Mouse (Mus musculus) cerebellum, postnatal 10 days (tissue): ENCODE measurements at regions not wholly inside any gene's neighbourhood (a gene's known extent, or its start where the extent isn't known, plus 50 kb on each side); places are given as distances from the start of the nearest gene placed in this dataset.

Source experiments
- DNase-seq, 2 experiments: peaks; one replicate each; pipeline ENCODE4 v3.0.0; 2021; ENCODE audit warnings: mixed read lengths in 2 of 2

DNA sequence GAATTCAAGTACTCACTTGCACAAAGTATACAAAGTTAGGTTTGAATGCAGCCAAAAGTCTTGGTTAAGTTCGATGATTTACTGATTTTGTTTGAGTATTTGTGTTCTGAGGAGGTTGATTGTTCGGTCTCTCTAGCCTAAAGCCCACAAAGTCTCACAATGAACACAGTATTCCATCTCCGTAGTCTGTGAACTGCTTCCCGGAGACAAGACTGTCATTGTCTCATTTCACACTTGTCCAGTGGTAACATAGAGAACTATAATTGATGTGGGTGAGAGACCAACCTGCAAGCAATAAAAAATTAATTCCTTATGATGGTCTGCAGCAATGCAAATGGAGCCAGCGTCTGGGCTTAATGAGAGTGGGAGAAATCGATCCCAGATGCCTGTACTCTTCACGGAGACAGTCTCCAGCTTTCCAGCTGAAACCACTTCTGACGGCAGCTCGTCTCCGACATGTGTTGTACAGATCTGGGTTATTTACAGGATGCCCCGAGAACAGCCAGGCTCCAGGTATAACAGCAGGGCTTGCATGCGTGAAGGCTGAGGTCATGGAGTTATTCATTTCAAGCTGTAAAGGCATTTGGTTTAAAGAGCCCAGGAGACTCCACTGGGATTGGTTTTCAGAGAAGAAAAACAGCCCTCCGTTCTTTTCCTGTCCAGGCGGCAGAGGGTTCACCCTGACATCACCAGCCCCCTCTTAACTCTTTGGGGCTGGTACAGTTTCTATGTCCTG, 75.2 kb downstream of the Asb13 start:
- no peak for DNase-seq
